ENCODE assay signal across 11 mouse cellular contexts in the genomic region with DNA sequence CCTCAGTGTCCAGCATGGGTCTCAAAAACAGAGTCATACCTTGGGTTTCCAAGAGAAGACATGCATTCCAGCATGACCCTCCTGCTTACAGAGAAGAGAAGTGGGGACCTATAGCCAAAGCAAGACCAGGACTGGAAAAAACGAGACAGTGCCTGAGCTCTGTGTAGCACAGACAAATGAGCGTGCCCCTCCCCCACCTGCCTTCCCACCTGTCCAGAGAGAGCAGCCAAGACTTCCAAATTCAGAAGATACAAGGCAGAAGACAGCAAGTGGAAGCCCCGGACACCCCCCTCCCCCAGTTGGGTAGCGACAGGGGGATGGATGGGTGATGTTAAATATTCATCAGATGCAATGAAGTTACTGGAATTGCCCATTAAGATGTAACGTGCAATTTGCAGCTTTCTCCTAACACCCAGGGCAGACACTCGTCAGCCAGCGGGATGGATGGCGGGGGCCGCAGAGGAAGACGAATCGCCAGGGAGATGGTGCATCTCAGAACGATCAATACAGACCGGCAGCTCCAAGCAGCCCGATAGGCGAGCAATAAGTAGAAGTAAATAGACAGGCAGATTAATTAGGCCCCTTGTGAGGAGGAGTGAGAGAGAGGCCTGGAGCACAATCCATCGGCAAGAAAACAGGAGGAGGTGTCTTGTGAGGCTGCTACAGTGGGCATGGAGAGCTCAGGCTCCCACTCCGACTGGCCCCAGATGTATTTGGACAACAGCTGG. TPM values are rescaled to one million over a fixed set of nuclear protein-coding genes. Genes with fewer than 3 reads are reported as not detected.
A peak's percentile ranks its signal among the peaks of the same experiment; 100 is the strongest.
DNase-seq lines count a peak whose midpoint lies in the region; ATAC-seq and TF ChIP-seq lines count a peak whose summit lies in the region.
"Had no signal": no experiment of that assay in that cellular context is flagged by ENCODE, and none has a peak within 500 bp of the region (broad histone marks: within the 10 kb centered on the region; RNA-seq: fewer than 3 reads in every experiment).

No protein-coding gene starts in this region.

- H3K4me3 ChIP-seq in hindbrain, embryonic 10.5 days = no peak overlapping the region
- no peak overlapping the region for H3K4me3 ChIP-seq in midbrain, embryonic 12.5 days
- H3K4me3 ChIP-seq in left cerebral cortex, adult 2 months = no peak overlapping the region
- H3K4me3 ChIP-seq: heart, embryonic 10.5 days had no signal

- peak; percentile 45 for ATAC-seq in midbrain, embryonic 12.5 days (ENCODE audit: low FRiP score, low read depth)
- no peak for ATAC-seq in frontal cortex, adult (ENCODE audit: low TSS enrichment)

- no peaks in the 10 kb centered on the region for H3K9me3 ChIP-seq in hindbrain, embryonic 10.5 days
- H3K9me3 ChIP-seq in midbrain, embryonic 12.5 days = no peaks in the 10 kb centered on the region
- H3K9me3 ChIP-seq: heart, embryonic 10.5 days had no signal

- DNase-seq in brain, embryonic 14.5 days (ENCODE audit: low read depth) = peak; percentile 81
- peak; percentile 68 to 75 for DNase-seq in cerebellum, postnatal 36 days
- no peak for DNase-seq in hindbrain, embryonic 10.5 days (ENCODE audit: low spot score)
- DNase-seq in T-cell, adult 2 months (ENCODE audit: low spot score) = no peak
- DNase-seq in left cerebral cortex, adult 2 months (ENCODE audit: extremely low spot score in 1 of 2, low spot score in 2 of 2) = no peak
- no peak for DNase-seq in testis, postnatal 10 days (ENCODE audit: low spot score)
- DNase-seq: lung, embryonic 14.5 days had no signal

- H3K9ac ChIP-seq in midbrain, embryonic 12.5 days (replicated peaks) = no peak overlapping the region
- H3K9ac ChIP-seq: lung, embryonic 14.5 days had no signal

- peak overlapping the region; percentile 36 for H3K4me2 ChIP-seq in midbrain, embryonic 12.5 days (replicated peaks)
- H3K4me2 ChIP-seq: lung, embryonic 14.5 days had no signal

- no peak for TF ChIP-seq CTCF in brain, embryonic 14.5 days (IDR thresholded peaks at IDR 0.05; ENCODE audit: borderline replicate concordance, extremely low read depth, insufficient read depth, insufficient read length)
- no peak for TF ChIP-seq CTCF in left cerebral cortex, adult 2 months (IDR thresholded peaks at IDR 0.05)

- peaks cover 67% of the 10 kb centered on the region for H3K4me1 ChIP-seq in hindbrain, embryonic 10.5 days (replicated peaks)
- peaks cover 75% of the 10 kb centered on the region for H3K4me1 ChIP-seq in midbrain, embryonic 12.5 days

- peaks cover 79% of the 10 kb centered on the region for H3K27me3 ChIP-seq in hindbrain, embryonic 10.5 days (ENCODE audit: insufficient read depth, poor library complexity, severe bottlenecking)
- H3K27me3 ChIP-seq in midbrain, embryonic 12.5 days = peaks cover 14% of the 10 kb centered on the region

- no peaks in the 10 kb centered on the region for H3K36me3 ChIP-seq in hindbrain, embryonic 10.5 days
- H3K36me3 ChIP-seq in midbrain, embryonic 12.5 days = no peaks in the 10 kb centered on the region
- H3K36me3 ChIP-seq: heart, embryonic 10.5 days had no signal

- TF ChIP-seq POLR2A in brain, embryonic 14.5 days (IDR thresholded peaks at IDR 0.05; ENCODE audit: borderline replicate concordance, extremely low read depth, insufficient read depth, insufficient read length, poor library complexity, severe bottlenecking) = no peak

- 29% methylated on average over 17 of the region's 17 CpGs for WGBS in hindbrain, embryonic 10.5 days
- WGBS in midbrain, embryonic 12.5 days = 24% methylated on average over 17 of the region's 17 CpGs

- peak overlapping the region; percentile 71 for H3K27ac ChIP-seq in hindbrain, embryonic 10.5 days
- H3K27ac ChIP-seq in midbrain, embryonic 12.5 days (replicated peaks) = peak overlapping the region; percentile 96
- no peak overlapping the region for H3K27ac ChIP-seq in left cerebral cortex, adult 2 months
- H3K27ac ChIP-seq: heart, embryonic 10.5 days; kidney, postnatal 0 days had no signal

- intact Hi-C loops in left cerebral cortex, adult 2 months (cut with DNase I) = no loop called here

RNA-seq across cellular contexts. Expression of gene Acsf3, which starts 30.1 kb away (rescaled TPM):
- 18.9 and 19.5 TPM in 2 replicates for polyA plus RNA-seq in brain, embryonic 14.5 days (2012; rRNA removed)
- 16.5 and 18.0 TPM in 2 replicates for polyA plus RNA-seq in hindbrain, embryonic 10.5 days (2016; fragmentation: Nextera tagmentation; extraction: Ambion mirVana)
- polyA plus RNA-seq in midbrain, embryonic 12.5 days (2016; fragmentation: Nextera tagmentation; extraction: Ambion mirVana) = 16.9 and 17.3 TPM in 2 replicates
- 10 to 100 TPM; 22.8 to 23.3 TPM for total RNA-seq in left cerebral cortex, adult 2 months (2021)

RNA-seq across cellular contexts. Expression of gene Cbfa2t3, which starts 46.3 kb away (rescaled TPM):
- 9.5 and 30.2 TPM in 2 replicates for polyA plus RNA-seq in brain, embryonic 14.5 days (2012; rRNA removed)
- polyA plus RNA-seq in hindbrain, embryonic 10.5 days (2016; fragmentation: Nextera tagmentation; extraction: Ambion mirVana) = 2.2 and 5.4 TPM in 2 replicates
- polyA plus RNA-seq in midbrain, embryonic 12.5 days (2016; fragmentation: Nextera tagmentation; extraction: Ambion mirVana) = 12.9 and 14.5 TPM in 2 replicates
- 10 to 100 TPM; 32.8 to 48.8 TPM for total RNA-seq in left cerebral cortex, adult 2 months (2021)

Comparison
In these comparisons a context has a peak if more than half of its experiments do, and no peak if none do; other contexts are left out.
1. DNase-seq: peak in brain, embryonic 14.5 days (single experiment) and cerebellum, postnatal 36 days (2 of 2); none in hindbrain, embryonic 10.5 days (single experiment), T-cell, adult 2 months (single experiment), left cerebral cortex, adult 2 months (0 of 2) and testis, postnatal 10 days (single experiment).